Mouse (Mus musculus) retina, postnatal 1 day (tissue): ENCODE results near the gene Unk.

Experiments
- DNase-seq: peaks from one replicate; pipeline ENCODE4 v3.0.0-alpha.2; 2012

Unk gene

GRCm38 (mm10) chr11:116030088-116030897 lies at the start of gene Unk:
Gene Unk (plus strand): TSS chr11:116030322.
- peak; percentile 99 for DNase-seq

DNA sequence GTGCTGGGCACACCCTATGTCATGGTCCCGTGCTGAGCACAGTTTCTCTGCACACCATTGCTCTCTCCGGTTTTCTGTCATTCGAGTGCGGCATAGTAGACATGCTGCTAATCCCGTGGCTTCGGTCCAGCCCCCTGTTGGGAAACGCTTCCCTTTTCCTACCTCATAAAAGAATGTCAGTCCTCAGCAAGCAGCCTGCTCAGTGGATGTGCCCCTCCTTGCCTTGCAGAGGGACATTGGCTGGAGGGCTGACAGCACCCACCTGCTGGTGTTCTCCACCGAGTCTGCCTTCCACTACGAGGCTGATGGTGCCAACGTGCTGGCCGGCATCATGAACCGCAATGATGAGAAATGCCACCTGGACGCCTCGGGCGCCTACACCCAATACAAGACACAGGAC lies 47.6 kb upstream of the Unk start:
- DNase-seq, result no peak

- DNase-seq, result no peak
Measured at GRCm38 (mm10) chr11:115983291-115983690, 46.8 kb upstream of the Unk start.

DNA sequence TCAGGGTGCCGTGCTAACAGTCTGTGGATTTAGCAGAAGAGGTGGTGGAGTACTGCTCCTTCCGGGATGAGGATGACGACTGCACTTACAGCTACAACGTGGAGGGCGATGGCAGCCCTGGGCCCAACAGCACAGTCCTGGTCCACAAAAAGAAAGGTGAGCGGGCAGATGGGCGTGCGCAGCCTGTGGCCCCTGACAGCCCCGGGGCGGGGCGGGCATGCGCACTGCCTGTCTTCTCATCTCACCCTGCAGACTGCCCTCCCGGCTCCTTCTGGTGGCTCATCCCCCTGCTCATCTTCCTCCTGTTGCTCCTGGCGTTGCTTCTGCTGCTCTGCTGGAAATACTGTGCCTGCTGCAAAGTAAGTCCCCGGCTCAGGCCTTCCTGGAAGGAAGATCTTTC lies 40.4 kb upstream of the Unk start:
- no peak for DNase-seq

- no peak for DNase-seq
Measured at GRCm38 (mm10) chr11:115992098-115992497, 38.0 kb upstream of the Unk start.

DNA sequence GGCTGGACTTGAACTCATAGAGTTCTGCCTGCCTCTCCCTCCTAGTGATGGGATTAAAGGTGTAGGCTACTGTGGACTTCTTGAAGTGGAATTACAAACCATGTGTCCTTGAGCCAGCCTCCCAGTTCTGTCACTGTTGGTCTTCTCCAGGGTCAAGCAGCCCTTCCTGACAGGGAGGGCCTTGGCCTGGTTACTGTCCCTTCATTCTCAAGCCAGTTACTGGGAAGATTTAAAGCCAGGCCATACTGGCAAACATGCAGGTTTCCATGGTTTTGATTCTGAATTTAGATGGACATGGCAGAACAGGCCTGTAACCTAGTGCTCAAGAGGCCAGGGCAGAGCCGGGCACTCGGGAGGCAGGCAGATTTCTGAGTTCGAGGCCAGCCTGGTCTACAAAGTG lies 34.9 kb upstream of the Unk start:
- DNase-seq, result no peak

DNA sequence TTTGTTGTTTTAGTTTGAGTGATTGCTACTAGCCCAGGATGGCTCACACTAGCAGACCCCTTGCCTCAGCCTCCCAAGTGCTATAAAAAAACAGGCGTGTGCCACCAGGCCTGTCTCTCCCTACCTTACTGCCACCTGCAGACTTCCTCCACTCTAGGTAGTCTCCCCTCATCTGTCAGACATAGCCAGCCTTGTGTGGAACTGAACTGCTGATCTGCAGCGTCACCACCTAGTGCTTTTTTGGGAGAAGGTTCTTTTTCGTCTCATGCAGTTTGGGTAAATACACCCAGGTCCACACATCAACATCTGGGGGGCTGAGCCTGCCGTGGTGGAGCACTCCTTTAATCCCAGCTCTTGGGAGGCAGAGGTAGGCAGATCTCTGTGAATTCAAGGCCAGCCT lies 33.1 kb upstream of the Unk start:
- no peak for DNase-seq

DNA sequence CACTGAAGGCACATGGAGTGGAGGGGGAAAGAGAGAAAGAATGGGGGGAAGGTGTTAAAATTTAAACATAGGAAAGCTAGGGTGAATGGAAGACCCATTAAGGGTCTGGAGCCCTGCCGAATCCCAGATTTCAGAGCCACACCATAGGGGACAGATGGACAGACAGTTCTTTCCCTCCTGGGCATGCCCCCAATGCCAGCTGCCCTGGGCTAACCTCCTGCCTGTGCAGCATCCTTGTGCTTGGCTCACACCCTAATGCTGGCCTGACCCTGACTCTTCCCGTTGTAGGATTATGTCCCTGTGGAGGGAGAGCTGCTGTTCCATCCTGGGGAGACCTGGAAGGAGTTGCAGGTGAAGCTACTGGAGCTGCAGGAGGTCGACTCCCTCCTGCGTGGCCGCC lies 32.5 kb upstream of the Unk start:
- DNase-seq, result no peak

- no peak for DNase-seq
Measured at GRCm38 (mm10) chr11:115999027-115999426, 31.1 kb upstream of the Unk start.

- DNase-seq, result peak; percentile 82
Measured at GRCm38 (mm10) chr11:115999538-116000143, 30.5 kb upstream of the Unk start.

DNA sequence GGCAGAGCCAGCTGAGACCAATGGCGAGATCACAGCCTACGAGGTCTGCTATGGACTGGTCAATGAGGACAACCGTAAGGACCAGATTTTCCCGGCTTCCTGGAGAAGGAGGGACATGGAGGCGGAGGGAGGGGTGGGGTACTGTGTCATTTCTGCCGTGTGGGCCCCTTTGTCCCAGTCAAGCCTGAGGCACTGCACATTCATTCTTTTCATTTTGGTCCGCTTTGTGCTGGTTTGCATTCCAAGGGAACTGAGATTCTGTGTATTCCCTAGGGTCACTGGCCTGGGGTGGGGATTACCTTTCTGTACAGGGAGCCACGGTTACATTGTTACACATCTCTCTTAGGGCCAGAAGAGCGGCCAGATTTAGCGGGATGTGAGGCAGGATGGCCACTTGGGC lies 29.5 kb upstream of the Unk start:
- no peak for DNase-seq

DNA sequence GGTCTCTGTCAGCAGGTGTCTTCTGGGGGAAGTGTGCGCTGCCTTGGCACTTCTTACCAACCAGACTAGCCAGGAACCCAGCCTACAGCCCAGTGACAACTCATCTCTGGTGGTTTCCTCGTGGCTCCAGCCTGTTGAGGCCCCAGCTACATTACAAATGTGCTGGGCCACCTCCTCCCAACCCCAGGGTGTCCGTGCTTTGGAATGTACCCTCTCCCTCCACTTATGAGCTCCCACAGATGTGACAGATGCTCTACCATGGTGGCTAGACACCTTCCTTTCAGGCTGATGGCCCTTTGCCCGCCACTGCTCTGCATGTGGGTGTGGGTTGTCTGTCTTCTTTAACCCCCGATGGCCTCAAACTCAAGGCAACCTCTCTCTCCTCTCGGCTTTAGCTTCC lies 28.4 kb upstream of the Unk start:
- no peak for DNase-seq

GRCm38 (mm10) chr11:116002894-116003293 lies 27.2 kb upstream of the Unk start:
- no peak for DNase-seq

- no peak for DNase-seq
Measured at GRCm38 (mm10) chr11:116004186-116004823, 25.8 kb upstream of the Unk start.

- peak; percentile 84 for DNase-seq
Measured at GRCm38 (mm10) chr11:116004840-116005700, 25.1 kb upstream of the Unk start.

DNA sequence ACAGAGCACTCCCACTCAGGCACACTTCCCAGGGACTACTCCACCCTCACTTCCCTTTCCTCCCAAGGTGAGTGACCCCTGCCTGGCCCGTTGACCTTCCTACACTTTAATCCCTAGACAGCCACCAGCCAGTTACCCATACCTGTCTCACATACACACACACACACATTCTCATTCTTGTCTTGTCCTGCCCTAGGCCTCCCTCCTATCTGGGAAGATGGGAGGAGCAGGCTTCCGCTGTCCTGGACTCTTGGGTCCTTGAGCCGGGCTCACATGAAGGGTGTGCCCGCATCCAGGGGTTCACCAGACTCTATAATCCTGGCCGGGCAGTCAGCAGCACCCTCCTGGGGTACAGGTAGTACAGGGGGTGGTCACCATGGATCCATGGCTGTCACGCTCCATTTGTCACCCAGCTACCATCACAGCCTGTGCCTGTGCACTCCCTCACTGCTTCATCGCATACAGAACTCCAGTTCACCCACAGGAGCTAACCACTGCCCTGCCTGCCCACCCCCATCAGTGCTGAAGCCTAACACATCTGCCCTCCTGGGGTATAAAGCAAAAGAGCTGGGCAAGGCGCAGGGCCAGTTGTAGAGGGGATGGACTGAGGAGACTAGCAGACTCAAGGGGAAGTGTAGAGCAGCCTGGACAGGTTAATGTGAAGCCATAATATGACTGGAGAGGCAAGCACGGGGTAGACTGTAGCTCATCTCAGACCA lies 24.3 kb upstream of the Unk start:
- DNase-seq, result no peak

DNA sequence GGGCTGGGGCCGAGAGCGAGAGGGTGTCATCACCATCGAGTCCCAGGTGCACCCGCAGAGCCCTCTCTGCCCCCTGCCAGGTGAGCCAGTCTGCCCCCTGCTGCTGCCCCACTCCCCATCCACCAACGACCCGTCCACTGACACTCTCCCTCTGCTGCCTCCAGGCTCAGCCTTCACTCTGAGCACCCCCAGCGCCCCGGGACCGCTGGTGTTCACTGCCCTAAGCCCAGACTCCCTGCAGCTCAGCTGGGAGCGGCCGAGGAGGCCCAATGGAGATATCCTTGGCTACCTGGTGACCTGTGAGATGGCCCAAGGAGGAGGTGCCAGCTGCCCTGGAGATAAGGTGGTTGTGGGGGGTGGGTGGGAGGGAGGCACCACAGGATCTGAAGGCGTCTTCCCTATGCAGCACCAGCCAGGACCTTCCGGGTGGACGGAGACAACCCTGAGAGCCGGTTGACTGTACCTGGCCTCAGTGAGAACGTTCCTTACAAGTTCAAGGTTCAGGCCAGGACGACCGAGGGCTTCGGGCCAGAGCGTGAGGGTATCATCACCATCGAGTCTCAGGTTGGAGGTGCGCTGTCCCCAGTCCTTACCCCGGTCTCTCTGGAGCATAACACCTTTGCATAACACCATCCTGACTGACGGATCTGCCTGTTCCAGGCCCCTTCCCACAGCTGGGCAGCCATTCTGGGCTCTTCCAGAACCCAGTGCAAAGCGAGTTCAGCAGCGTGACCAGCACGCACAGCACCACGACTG lies 22.8 kb upstream of the Unk start:
- DNase-seq, result no peak

DNA sequence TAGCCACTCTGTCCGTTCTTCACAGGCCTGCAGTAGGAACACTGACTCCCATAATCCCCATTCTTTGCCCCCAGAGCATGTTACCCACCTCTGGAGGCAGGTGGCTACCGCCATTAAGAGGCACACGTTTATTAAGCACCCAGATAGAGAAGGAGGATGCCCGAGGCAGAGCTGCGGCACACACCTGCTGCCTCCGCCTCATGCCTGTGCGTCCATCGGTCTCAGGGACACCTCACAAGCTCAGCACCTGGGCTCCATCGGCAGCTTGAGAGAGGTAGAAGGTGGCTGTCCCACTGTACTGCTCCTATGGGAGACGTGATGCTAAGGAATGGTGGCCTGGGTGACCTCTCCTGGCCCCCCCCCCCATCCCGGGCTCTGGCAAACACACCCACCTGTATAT lies 21.7 kb upstream of the Unk start:
- no peak for DNase-seq

DNA sequence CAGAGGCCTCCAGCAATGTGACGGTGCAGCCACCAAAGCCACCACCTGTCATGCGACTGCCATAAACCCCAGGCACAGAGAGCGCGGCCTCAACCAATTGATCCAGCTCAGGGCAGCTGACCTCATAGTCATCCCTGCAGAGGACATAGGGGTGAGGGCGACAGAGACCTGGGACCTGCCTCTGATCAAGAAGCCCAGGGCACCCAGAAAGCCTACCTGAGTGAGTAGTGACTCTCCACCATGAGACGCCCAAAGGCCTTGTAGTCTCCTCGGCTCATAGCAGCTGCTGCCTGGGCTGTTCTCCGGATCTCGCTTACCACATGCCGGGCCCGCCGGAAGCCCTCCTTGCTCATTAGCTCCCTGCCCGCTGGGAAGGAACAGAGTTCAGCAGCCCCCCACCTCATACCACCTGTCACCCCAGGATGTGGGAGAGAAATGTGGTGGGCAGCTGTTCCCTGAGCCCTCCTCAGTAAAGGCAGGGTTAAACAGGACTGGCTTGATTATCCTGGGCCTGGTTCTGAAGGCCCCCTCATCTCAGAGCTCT lies 21.2 kb upstream of the Unk start:
- DNase-seq, result peak; percentile 19

- no peak for DNase-seq
Measured at GRCm38 (mm10) chr11:116009661-116010060, 20.5 kb upstream of the Unk start.

- DNase-seq, result no peak
Measured at GRCm38 (mm10) chr11:116010146-116010545, 20.0 kb upstream of the Unk start.
